Mouse (Mus musculus): ENCODE data around the gene Crocc. TPM values are rescaled to one million over a fixed set of nuclear protein-coding genes. Genes with fewer than 3 reads are reported as not detected.
A peak's percentile ranks its signal among the peaks of the same experiment; 100 is the strongest.

The Crocc gene
- total RNA-seq, 2 experiments from 2014 or later: 6.4 to 6.9 TPM

DNA sequence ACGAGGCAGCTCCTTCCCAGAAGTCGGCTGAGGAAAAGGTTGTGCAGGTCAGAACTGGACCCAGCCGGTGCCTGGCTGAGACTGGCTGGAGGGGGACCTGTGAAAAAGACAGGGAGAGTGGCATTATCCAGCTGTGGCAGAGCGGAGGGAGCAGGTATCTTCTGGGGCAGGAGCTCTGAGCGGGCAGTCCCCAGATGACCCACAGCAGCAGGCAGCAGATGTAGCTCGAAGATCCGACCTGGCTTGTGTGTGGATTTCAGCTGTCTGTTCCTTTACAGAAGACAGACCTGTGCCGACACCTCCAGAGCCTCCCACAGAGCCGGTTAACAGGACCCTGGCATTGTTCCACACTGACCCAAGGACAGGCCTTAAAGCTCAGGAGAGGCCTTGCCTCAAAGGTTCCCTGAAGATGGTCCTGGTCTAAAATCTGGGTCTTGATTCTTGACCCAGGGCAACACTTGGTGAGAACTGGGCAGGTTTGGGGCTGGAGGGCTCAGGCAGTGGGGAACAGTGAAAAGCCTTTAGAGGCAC is 7.2 kb upstream of the Crocc start:
- no peak for DNase-seq (ENCODE audit: low spot score in 2 of 2)

DNA sequence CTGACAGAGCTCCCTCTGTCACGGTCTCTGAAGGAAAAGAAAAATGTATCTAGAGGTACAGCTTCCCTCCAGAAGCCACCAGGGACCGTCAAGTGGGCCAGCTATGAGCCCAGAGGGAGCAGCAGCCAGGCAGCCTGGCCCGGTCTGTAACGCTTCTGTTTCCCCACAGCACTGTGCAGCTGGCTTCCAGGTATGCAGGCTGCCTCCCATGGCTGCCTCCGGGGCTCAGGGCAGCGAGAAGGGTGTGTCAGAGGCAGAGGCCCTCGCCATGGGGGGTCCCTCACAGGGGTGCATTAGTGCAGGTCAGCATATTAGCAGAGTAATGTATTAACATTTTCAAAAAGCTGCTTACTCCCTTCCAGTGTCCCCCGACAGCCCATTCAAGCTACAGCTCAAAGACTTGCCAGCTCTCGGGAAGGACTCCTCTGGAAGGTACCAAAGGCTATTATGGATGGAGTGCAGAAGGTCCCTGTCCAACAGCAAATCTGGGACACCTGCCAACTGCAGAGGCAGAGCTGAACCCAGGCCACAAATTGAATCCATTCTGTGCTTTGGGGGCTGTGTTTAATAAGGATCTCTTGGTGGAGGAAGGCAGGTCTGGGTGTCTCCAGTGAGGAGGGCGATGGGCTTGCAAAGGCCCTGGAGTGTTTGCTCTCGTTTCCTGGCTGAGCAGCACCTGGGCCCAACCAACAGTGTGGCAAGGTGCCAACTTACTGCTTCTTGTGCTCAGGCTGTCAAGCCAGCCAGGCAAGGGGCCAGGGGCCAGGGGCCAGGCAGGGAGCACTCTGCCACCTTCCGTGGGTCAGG is 6.6 kb upstream of the Crocc start:
- DNase-seq (ENCODE audit: low spot score in 2 of 2): no peak

DNA sequence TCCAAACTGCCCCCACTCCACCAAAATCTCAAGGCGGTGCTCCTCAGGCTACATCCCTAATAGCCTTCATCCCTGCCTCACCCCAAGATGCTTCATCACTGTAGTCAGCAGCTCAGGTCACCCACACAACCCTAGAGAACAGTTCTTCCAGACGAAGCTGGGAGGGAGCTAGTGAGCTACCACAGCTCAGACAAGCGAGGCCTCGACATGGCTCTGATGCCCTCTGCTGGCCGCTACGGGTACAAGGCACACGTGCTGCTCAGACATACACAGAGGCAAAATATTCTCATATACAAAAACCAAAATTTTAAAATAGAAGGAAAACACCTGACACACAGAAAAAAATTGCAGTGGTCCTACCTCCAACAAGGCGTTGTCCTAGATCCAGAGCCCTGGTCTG is 4.8 kb upstream of the Crocc start:
- peak; percentile 68 to 78 for DNase-seq (ENCODE audit: low spot score in 2 of 2)

DNA sequence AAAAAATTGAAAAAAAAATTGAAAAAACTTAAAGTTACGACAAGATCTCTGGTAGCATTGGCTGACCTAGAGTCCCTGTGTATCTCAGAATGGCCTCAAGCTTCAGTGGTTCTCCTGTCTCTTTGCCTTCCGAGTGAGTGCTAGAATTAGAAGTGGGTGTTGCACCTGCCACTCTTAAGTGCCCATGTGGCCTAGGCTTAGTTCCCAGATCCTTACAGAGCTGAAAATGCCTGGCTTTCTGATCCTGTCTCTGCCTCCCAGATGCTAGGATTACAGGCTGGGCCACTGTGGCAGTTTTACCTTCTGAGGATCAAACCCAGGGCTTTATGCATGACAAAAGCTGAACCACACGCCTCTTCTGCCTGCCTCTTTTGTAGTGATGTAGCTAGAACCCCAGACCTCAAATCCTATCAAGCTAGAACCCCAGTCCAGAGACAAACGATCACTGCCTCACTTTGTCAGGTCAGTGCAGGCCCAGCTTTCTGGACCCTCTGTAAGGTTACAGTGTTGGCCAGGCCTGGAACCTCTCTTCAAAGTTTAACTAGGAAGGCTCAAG is 3.8 kb upstream of the Crocc start:
- no peak for DNase-seq (ENCODE audit: low spot score in 2 of 2)

DNA sequence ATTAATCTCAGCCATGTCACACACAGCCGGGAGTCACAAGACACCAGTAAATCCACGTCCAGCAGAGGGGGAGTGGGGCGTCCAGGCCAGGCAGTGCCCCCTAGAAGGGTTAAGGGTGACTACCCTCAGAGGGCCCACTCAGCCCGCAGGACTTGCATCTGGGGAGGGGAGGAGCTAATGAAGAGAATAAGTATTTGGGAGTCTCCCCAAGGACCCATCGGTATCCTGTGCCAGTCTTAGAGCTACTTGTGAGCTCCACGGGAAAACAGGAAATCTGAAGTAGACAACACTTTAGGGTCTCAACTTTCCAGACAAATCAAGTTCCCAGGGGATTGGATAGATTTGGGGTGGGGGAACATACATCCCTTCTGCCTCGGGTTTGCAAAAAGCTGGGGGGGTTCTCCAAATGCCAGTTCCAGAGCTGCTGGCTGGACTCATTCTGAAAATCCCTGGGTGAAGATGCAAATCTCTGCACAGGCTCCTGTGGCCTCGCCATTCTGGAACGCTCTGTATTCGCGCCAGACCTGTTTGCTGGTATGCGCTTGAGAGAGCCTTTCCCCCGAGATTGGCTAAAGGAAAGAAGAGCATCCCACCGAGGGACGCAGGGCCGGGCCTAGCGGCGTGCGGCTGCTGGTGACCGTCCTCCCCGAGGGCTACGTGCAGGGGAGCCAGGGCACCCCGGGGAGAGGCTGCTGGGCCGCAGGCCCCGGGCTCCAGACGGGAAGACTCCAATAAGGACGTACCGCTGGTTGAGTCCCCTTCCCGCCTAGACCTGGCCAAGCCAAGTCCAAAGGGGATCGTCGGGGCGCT is 529 bp downstream of the Crocc start:
- no peak for DNase-seq (ENCODE audit: low spot score in 2 of 2)

DNA sequence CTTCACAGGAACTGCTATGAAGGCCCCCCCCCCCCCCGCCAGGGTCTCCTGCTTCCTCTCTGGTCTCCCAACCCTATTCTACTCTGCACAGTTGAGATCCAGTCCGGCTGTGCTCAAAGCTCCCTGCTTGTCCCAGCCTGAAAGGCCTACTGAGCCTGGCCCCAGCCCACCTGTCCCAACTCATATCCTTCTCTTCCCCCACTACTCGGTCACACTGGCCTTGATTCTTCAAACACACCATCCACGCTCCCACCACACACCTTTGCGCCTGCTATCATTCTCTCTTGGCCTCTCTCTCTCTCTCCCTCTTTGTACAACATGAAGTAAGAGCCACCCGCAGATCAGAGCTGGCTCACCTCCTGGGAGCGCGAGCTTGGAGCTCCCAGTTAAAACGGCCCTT is 1.5 kb downstream of the Crocc start:
- no peak for DNase-seq (ENCODE audit: low spot score in 2 of 2)

DNA sequence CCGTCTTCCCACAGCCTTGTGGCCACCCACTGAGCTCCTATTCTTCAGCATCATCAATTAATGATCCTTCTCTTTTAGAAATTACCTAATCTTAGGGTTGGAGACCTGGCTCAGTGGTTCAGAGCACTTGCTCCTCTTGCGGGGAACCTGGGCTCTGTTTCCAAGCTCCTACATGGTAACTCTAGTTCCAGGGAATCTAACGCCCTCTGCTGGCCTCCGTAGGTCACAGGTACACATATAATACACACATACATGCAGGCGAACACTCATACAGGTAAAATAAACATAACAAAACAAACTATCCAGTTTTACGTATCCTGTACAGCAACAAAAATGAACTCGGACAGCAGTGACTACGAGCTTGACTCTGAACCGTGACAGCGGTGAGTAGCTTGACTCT is 3.4 kb downstream of the Crocc start:
- no peak for DNase-seq (ENCODE audit: low spot score in 2 of 2)

DNA sequence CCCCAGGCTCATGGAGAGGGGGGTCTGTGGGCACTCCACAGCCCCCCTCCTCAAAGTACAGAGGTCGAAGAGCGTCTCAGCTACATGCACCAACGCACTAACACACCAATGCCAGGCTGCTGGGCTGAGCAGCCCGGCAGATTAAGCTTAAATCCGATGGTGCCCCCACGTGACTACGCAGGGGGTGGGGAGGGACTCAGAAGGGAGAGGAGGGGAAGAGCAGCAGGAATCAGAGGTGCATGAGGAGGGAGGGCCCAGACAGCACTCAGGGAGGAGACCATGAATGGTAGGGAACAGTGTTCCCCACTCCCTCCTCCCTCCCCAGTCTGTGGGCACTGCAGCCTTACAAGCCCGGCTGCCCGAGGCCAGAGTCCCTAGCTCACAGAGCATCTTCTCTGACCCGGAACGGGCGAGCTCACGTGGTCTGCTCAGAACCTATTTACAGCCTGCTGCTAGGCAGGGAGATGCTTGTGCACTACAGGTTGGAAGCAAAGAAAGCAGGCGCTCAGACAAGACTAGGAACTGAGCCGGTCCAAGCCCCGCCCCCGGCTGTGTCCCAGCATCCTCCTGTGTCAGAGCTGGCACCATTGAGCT is 6.7 kb downstream of the Crocc start:
- no peak for DNase-seq (ENCODE audit: low spot score in 2 of 2)

DNA sequence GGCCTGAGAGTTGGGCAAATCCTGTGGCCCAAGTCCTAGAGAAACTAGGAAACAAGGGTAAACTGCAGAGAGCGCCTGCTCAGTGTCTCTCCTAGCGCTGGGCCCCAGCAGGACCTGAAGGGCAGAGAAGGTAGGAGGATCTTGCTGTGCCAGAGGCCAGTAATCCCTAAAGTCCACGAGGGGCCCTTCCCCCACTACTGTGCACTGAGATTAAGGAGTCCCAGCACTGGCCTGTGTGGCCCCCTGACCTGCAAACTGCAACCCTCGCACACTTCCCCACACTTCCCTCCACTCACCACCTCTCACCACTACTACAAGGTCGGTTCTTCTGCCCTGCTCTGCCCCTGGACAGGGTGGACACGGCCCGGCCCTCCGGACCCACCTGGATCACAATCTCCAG is 7.2 kb downstream of the Crocc start:
- no peak for DNase-seq (ENCODE audit: low spot score in 2 of 2)

DNA sequence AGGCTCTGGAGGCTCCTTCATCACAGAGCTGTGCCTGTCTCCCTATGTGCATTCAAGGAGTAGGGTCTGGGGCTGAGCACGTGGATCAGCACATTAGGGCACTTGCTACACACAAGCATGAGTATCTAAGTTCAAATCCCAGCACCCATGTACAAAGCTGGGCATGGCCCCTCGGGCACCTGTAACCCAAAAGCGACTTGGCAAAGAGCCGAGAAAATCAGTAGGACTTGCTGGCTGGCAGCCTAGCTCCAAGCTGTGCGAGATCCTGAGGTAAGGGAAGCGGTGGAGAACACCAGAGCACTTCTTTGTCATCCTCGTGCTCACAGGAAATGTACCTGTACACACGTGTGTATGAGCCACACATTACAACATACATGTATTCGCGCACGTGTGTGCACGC is 7.9 kb downstream of the Crocc start:
- DNase-seq (ENCODE audit: low spot score in 2 of 2): no peak

DNA sequence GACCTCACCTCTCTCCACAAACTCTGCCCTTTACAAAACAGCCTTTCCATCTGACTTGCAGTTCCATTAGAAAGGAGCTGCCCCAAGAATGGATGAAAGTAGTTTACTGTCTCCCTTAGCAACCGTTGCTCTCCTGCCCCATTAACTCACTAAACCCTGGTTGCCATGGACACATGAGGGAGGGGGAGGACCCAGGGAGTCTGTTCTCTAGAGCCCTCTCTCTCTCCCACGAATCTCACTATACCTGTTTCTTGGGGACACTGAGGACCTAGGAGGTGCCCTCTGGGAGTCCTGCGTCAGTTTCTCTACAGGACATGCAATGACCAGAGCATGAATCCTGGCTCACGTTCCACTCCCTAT is 10.9 kb downstream of the Crocc start:
- DNase-seq (ENCODE audit: low spot score in 2 of 2): no peak

DNA sequence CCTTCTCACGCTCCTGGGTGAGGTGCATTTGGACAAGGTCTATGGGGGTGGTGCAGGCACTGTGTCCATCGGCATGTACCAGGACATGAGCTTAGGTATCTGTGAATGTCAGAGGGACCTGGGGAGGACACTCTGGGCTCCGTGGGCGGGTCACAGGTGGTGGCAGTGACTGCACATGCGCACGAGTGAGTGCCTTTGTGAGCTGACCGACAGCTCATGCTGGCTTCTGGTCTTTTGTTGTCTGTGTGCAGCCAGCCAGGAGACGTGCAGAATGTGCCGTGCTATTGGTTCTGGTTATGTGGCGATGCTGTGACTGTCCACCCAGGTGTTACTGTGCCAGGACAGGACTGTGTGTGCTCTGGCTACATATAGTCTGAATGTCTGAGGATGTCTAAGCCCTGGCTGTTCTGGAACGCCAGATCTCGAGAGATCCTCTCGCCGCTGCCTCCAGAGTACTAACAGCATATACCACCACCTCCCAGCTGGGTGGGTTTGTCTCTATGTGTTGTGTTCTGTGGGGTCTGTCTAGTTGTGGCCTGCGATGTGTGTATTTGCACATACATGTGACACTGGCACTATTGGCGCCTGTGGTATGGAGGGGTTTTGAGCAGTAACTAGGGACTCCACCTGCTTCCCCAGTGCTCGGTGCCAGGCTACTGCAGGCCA is 11.4 kb downstream of the Crocc start:
- DNase-seq (ENCODE audit: low spot score in 2 of 2): no peak

DNA sequence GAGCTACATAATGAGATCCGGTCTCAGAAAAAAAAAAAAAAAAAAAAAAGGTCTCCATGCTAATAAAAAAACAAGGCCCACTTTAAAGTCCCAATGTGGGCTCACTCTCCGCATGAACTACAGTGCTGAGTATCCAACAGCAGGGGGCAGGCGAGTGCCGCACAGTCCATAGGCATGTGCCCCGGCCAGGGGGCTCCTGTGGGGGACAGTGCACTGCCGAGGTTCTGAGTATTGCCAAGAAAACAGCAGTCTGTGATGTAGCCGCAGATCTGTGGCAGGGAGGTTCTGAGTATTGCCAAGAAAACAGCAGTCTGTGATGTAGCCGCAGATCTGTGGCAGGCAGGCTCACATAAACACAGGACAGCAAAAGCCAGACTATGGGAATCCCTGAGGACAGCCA is 15.5 kb downstream of the Crocc start:
- peak in 1 of 2 experiments; percentile 58 for DNase-seq (ENCODE audit: low spot score in 2 of 2)

DNA sequence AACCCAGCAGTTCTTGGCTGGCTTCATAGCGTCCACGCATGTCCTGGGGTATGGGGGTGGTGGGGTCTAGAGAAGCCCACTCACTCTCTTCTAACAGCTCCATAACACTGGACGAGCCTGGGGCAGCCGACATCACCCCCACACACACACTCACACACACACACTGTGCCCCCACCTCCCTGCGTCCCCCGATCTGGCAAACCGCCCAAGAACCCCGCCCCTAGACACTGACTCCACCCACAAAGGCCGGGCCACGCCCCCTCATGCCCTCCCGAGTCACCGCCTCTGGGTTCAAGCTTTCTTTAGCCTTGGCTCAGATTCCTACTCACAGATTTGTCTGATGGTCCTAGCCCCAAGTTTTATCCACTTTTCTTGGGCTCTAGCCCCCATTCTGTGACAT is 19.2 kb downstream of the Crocc start:
- no peak for DNase-seq (ENCODE audit: low spot score in 2 of 2)

DNA sequence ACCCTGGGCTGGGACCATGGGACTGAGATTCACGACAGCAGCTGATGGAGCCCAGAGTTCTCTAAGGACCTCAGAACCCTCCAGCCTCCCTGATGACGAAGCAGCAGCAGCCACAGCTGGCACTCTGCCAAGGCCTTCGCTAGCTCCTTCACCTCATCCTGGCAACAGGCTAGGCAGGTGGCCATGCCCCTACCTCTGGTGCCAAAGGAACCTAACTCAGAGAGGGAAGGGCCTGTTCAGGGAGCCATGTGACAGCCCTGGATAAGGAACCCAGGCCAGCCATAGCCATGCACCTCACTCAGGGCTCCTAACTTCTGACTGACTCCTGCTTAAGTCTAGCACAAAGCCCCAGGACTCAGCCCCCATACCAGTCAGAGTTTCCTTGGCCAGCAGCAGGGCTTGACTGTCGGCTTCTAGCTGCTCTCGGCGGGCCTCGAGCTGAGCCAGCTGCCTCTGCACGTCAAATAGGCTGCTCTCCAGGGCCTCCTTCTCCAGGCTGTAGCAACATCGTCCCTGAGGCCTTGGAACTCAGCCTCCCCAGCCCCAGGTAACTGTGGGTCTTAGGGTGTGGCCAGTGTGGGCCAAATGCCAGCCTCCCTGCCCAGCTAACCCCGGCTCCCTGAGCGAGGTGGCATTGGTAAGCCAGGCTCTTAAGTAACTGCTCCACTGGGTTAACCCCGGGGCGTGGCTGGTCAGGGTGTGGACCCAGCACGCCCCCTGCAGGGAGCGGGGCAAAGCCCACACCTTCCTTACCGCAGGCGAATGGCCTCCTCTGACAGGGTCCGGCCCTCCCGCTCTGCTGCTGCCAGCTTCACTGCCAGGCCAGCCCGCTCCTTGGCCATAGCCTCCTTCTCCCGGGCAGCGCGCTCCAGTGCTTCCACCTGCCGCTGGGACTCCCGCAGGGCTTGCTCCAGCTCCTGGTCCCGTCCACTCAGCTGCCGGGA is 26.5 kb downstream of the Crocc start:
- DNase-seq (ENCODE audit: low spot score in 2 of 2): peak in 1 of 2 experiments; percentile 38

DNA sequence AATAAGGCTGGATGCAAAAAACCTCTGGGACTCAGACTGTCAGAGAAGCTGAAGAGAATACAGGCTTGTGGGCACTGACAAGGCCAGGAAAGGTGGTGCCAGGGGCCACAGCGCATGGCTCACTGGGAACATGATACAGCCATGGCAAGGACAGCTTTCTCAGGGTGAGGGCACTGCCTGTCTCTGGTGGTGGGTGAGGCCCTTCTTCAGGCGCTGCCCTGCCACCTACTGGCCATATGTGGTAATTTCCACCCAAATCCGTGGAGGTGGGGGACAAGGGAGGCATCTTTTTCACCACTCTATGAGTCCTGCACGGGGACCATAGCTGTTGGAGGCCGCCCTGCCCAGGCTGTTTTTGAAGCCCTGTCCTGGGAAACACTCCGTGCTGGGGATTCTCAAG is 28.6 kb downstream of the Crocc start:
- DNase-seq (ENCODE audit: low spot score in 2 of 2): peak; percentile 76 to 83

DNA sequence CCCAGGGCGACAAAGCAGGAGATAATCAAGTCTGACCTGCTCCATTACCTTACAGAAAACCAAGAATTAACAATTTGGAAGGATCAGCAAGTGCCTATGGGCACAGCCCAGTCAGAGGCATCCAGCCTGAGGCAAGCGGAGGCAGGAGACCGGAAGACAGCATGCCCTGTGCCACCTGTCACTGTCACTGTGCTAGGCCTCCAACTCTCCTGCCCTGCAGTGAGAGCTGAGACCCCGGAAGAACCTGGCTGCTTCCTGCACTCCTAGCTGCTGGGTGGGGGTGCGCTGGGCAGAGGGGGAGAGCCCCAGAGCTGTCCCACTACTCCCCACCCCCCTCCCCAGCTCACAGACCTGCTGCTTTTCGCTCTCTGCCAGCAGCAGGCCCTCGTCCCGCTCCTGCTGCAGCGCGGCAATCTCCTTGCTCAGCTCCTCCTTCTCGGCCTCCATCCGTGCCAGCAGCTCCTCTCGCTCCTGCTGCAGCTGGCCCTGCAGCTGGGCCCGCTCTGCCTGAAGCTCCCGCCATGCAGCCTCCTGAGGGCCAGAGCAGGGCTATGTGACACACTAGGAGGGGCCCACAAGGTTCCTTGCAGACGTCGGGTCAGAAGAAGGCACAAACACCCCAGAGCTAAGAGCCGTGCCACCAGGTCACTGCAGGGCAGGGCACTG is 29.7 kb downstream of the Crocc start:
- no peak for DNase-seq (ENCODE audit: low spot score in 2 of 2)

DNA sequence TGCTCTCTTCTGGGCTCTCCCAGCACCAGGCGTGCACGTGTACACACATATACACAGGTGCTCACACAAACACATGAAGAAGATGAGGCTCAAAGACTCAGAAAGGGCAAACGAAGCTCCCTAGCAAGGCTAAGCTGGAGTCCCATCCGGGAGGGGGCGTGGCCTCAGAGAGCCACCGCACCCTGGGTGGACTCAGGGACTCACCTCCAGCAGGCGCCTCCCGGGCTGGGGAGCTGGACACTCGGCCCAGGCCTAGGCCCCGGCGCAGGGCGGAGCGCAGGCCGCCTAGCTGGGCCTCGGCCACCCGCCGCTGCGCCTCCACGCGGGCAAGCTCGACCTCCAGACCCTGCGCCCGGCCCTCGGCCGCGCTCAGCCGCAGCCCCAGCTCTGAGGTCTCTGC is 35.4 kb downstream of the Crocc start:
- DNase-seq (ENCODE audit: low spot score in 2 of 2): no peak

DNA sequence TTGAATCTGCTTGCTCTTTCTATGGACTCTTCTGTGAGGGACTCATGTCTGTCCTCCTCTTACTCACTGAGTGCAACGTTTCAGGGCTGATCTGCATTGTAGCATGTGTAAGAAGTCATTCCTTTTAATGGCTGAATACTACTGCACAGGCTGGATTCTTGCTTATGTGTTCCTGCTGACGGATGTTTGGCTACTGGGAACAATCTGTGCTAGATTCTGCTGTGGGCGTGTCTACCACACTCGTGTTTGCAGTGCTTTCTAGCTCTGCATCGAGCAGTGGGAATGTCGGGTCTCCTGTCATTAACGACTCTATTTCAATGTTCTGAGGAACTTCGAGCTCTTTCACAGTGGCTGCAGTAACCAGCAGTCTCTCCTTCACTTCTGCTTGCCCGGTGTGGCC is 36.3 kb downstream of the Crocc start:
- DNase-seq (ENCODE audit: low spot score in 2 of 2): no peak

DNA sequence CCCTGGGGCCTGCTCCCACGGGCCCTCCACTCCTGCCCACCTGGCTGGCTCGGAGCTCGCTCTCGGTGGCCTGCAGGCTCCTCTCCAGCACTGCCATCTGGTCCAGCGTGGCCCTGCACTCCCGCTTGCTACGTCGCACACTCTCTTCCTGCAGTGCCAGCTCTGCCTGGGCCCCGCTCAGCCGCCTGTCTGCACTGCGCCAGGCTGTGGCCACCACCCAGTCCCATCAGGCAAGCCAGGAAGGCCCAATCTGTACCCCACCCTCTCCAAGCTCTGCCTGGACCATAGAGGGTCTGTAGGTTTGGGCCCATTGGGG is 38.8 kb downstream of the Crocc start:
- no peak for DNase-seq (ENCODE audit: low spot score in 2 of 2)
